Mouse (Mus musculus) midbrain, postnatal 0 days (tissue): ENCODE results near the gene Hs3st3b1. TPM values are rescaled to one million over a fixed set of nuclear protein-coding genes. Genes with fewer than 3 reads are reported as not detected.

ENCODE experiments used
- ATAC-seq: fragments of 200-750 bp; cut with Nextera tagmentation; 2 replicates; pipeline ENCODE4 v1.8.0; 2017; ENCODE audit warnings: moderate number of reproducible peaks, mild to moderate bottlenecking, moderate TSS enrichment, moderate library complexity; ENCODE audit not compliant: low FRiP score
- DNase-seq: peaks from one replicate; pipeline ENCODE4 v3.0.0-alpha.2; 2015; ENCODE audit warnings: low spot score
- H3K27ac ChIP-seq: fragments of 300-500 bp; sonication (generic); 2 replicates; pipeline ENCODE4 v1.5.1; 2014; ENCODE audit warnings: low read depth, mild to moderate bottlenecking, low read length, mixed read lengths
- H3K27me3 ChIP-seq: fragments of 300-500 bp; sonication (generic); 2 replicates; pipeline ENCODE4 v1.6.1; 2014; ENCODE audit warnings: low read length, control low read depth, mixed read lengths; ENCODE audit not compliant: insufficient read depth
- H3K36me3 ChIP-seq: fragments of 300-500 bp; sonication (generic); 2 replicates; pipeline ENCODE4 v1.6.1; 2014; ENCODE audit warnings: low read length, control low read depth, mixed read lengths; ENCODE audit not compliant: insufficient read depth
- H3K4me1 ChIP-seq: fragments of 300-500 bp; sonication (generic); 2 replicates; pipeline ENCODE4 v1.6.1; 2014; ENCODE audit warnings: mild to moderate bottlenecking, control low read depth, antibody characterized with exemption, low read length, mixed read lengths; ENCODE audit not compliant: insufficient read depth
- H3K4me2 ChIP-seq: fragments of 300-500 bp; sonication (generic); 2 replicates; pipeline ENCODE4 v1.6.1; 2014; ENCODE audit warnings: low read depth, mild to moderate bottlenecking, low read length, mixed read lengths; ENCODE audit not compliant: poor library complexity, severe bottlenecking
- H3K4me3 ChIP-seq: fragments of 300-500 bp; sonication (generic); 2 replicates; pipeline ENCODE4 v1.5.1; 2014; ENCODE audit warnings: low read depth, mild to moderate bottlenecking, low read length, moderate library complexity
- H3K9ac ChIP-seq: fragments of 300-500 bp; sonication (generic); replicated peaks from 2 replicates; pipeline ENCODE4 v1.6.1; 2014; ENCODE audit warnings: mild to moderate bottlenecking, low read length, moderate library complexity, mixed read lengths; ENCODE audit not compliant: poor library complexity, severe bottlenecking
- H3K9me3 ChIP-seq: fragments of 300-500 bp; sonication (generic); 2 replicates; pipeline ENCODE4 v1.6.1; 2016; ENCODE audit warnings: low read length, control low read depth
- CTCF ChIP-seq: IDR thresholded peaks from 2 replicates; pipeline ENCODE4 v1.5.1; 2016; ENCODE audit warnings: antibody characterized with exemption, mild to moderate bottlenecking
- WGBS: fragments of 180-500 bp; shearing (Covaris S2); extraction: QIAGEN DNeasy Blood & Tissue Kit; methylation state at CpG from one replicate; pipeline ENCODE4 v1.1.7; 2014; 5-methylcytosine and 5-hydroxymethylcytosine counted together
- polyA plus RNA-seq: library from polyadenylated mRNA; unstranded; fragments of >200 nt; fragmentation: Nextera tagmentation; extraction: Ambion mirVana; gene quantifications from 2 replicates; pipeline ENCODE4 v1.2.1, GENCODE M21; 2015
- total RNA-seq: library from RNA; depleted of rRNA; stranded (reverse); fragments of >200 nt; gene quantifications from 2 replicates; pipeline ENCODE4 v1.2.3, GENCODE M21; 2014

Gene Hs3st3b1
- total and polyA plus RNA-seq, 2 experiments from 2014 or later, result 7.9 to 24.9 TPM

DNA sequence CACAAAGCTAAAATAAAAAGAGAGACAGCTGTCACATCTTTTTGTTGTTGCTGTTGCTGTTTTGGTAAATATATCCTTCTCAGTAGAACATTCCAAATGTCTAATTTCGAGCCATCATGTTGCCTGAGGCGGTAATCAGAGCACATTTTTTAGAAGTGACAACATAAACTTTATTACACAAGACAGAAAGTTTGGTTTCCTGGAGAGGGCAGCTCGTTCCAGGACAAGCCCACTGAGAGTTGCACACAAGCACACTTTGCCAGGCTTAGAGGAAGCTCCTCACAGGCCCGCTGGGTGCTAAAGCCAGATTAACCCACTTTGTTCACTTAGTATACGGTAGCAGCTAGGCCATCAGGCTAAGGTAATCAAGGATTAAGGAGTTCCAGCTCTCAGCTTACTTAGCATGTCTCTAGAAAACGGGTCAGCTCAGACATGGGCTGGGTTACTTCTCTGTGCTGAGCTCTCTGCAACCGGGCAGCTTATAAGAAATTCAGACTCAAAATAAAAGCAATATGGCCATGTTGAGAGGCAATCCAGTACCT is 30.5 kb downstream of the Hs3st3b1 start:
- Histone ChIP-seq H3K9me3 (no peaks in the 10 kb centered on the region), H3K27me3 (no peaks in the 10 kb centered on the region), H3K4me2 (no peak overlapping the region), H3K27ac (no peak overlapping the region), H3K4me1 (no peaks in the 10 kb centered on the region), H3K9ac (no peak overlapping the region), H3K4me3 (no peak overlapping the region), H3K36me3 (no peaks in the 10 kb centered on the region)
- ATAC-seq (no peak), DNase-seq (no peak)
- 41% methylated on average over 7 of the region's 7 CpGs for WGBS
- no peak for TF ChIP-seq CTCF

DNA sequence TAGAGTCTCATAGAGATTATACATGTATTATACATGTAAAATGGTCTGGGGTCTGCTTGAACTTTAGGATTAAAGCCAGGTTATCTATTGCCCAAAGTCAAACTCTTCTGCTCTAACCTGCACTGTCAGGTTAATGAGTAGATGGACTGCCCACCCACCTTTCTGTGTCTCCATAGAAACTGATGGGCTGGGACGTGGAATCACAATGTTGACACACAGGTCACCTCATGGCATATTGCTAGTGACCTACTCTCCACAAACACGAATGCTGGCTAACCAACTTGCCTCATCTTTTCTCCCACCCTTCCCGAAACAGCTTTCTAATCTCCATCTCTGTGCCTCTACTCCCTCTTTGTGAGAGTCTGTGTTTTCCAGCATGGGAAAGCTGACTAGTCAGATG is 38.7 kb downstream of the Hs3st3b1 start:
- ATAC-seq, result no peak

DNA sequence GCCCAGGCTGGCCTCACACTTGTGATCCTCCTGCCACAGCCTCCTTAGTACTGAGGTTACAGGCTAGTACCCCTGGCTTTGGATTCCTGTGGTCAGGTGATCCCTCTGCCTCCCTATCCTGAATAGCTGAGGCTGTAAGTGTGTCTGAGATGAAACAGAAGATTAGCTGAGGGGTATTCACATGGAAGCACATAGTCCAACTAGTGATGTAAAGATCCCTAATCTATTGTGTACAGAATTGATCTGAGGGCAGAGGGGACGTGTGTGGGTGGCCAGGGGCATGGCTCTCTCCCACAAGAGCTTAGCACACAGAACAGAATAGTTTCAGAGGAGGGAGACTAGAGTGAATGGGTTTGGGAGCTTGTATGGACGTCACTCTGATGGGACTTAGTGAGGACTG is 41.8 kb downstream of the Hs3st3b1 start:
- Histone ChIP-seq H3K36me3 (no peaks in the 10 kb centered on the region), H3K9me3 (no peaks in the 10 kb centered on the region), H3K4me2 (no peak overlapping the region), H3K4me1 (no peaks in the 10 kb centered on the region), H3K9ac (no peak overlapping the region), H3K4me3 (no peak overlapping the region), H3K27me3 (no peaks in the 10 kb centered on the region), H3K27ac (no peak overlapping the region)
- 34% methylated on average over 2 of the region's 2 CpGs for WGBS
- no peak for ATAC-seq
- no peak for DNase-seq
- no peak for TF ChIP-seq CTCF

More for the DNA sequence above, 38.7 kb downstream of the Hs3st3b1 start:
- no peak for DNase-seq
- Histone ChIP-seq H3K9ac (no peak overlapping the region), H3K27me3 (no peaks in the 10 kb centered on the region), H3K9me3 (no peaks in the 10 kb centered on the region), H3K27ac (no peak overlapping the region), H3K4me1 (no peaks in the 10 kb centered on the region), H3K4me2 (no peak overlapping the region), H3K4me3 (no peak overlapping the region), H3K36me3 (no peaks in the 10 kb centered on the region)
- 78% methylated on average over 3 of the region's 3 CpGs for WGBS
- TF ChIP-seq CTCF, result no peak

DNA sequence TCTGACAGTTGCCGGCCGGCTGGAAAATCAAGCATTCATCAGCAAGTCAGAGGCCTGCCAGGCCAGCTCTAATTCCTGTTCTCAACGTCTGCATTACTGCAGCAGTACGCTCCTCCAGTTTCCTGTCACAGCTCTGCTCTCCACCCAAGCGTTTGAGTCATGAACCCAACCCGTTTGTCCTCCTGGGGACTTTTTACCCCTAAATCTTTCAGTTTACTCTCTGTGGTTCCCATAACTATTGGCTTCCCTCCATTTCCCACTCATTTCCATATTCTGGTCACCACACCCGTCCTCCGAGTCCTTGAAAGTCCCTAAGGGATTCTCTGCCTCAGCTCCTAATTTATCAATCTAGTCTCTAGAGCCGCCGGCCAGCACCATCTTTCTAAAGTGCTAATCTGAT is 42.8 kb downstream of the Hs3st3b1 start:
- WGBS, result 75% methylated on average over 10 of the region's 10 CpGs
- Histone ChIP-seq H3K4me2 (no peak overlapping the region), H3K27ac (no peak overlapping the region), H3K36me3 (no peaks in the 10 kb centered on the region), H3K9me3 (no peaks in the 10 kb centered on the region), H3K9ac (no peak overlapping the region), H3K4me3 (no peak overlapping the region), H3K4me1 (no peaks in the 10 kb centered on the region), H3K27me3 (no peaks in the 10 kb centered on the region)
- DNase-seq (no peak), ATAC-seq (no peak)
- TF ChIP-seq CTCF, result no peak

DNA sequence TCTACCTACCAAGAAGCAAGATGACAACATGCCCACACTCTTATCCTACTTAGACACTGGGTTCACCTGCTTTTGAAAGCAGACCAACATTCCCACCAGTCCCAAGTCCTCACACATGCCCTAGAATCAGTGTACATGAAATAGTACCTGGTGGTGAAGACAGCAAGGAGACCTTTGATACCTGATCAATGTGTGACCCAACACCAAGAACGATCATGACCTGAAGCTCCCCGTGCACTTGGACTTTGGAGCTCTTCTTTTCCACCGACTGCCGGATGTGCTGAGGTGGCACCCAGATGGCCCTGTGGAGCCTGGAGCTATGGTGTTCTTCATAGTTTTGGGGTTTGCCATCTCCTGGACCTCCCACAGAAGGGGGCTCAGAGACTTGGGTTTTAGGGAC is 43.5 kb downstream of the Hs3st3b1 start:
- 98% methylated on average over 4 of the region's 4 CpGs for WGBS
- Histone ChIP-seq H3K27me3 (no peaks in the 10 kb centered on the region), H3K4me3 (no peak overlapping the region), H3K27ac (no peak overlapping the region), H3K9me3 (no peaks in the 10 kb centered on the region), H3K9ac (no peak overlapping the region), H3K4me1 (no peaks in the 10 kb centered on the region), H3K36me3 (no peaks in the 10 kb centered on the region), H3K4me2 (no peak overlapping the region)
- TF ChIP-seq CTCF, result no peak
- DNase-seq (no peak), ATAC-seq (no peak)

DNA sequence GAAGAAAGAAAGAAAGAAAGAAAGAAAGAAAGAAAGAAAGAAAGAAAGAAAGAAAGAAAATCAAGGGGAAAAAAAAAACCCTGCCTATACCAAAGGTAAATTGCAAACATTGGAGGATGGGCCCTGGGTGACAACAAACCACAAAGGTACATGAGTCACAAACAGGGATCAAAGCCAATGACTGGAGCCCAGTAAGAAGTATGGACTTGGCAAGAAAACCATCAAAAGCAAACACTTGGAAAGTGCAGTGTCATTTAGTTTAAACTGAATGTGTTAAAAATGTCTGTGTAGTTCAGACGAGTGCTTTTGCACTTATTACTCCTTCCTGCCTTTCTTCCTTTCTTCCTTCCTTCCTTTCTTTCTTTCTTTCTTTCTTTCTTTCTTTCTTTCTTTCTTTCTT is 59.3 kb downstream of the Hs3st3b1 start:
- Histone ChIP-seq H3K4me2 (no peak overlapping the region), H3K27me3 (no peaks in the 10 kb centered on the region; the same call in 1 of the 2 replicates), H3K9ac (no peak overlapping the region), H3K4me3 (no peak overlapping the region), H3K27ac (no peak overlapping the region), H3K4me1 (no peaks in the 10 kb centered on the region), H3K36me3 (no peaks in the 10 kb centered on the region), H3K9me3 (no peaks in the 10 kb centered on the region)
- ATAC-seq (no peak), DNase-seq (no peak)
- WGBS, result 65% methylated on average over 1 of the region's 1 CpGs
- no peak for TF ChIP-seq CTCF
